Mouse (Mus musculus) left cerebral cortex, adult 8-10 months (tissue): ENCODE measurements around the gene Slc7a5. TPM values are rescaled to one million over a fixed set of nuclear protein-coding genes. Genes with fewer than 3 reads are reported as not detected.

ENCODE experiments used
- DNase-seq, 2 experiments: peaks; one replicate each; pipeline ENCODE4 v3.0.0; 2022; ENCODE audit warnings: low spot score in 2 of 2
- total RNA-seq, 4 experiments: library from RNA; stranded (reverse); gene quantifications; 2 replicates each; pipeline ENCODE4 v1.2.4; 2022

The Slc7a5 gene
- total RNA-seq, 4 experiments from 2014 or later, result 57.0 to 73.5 (median 61.5) TPM

DNA sequence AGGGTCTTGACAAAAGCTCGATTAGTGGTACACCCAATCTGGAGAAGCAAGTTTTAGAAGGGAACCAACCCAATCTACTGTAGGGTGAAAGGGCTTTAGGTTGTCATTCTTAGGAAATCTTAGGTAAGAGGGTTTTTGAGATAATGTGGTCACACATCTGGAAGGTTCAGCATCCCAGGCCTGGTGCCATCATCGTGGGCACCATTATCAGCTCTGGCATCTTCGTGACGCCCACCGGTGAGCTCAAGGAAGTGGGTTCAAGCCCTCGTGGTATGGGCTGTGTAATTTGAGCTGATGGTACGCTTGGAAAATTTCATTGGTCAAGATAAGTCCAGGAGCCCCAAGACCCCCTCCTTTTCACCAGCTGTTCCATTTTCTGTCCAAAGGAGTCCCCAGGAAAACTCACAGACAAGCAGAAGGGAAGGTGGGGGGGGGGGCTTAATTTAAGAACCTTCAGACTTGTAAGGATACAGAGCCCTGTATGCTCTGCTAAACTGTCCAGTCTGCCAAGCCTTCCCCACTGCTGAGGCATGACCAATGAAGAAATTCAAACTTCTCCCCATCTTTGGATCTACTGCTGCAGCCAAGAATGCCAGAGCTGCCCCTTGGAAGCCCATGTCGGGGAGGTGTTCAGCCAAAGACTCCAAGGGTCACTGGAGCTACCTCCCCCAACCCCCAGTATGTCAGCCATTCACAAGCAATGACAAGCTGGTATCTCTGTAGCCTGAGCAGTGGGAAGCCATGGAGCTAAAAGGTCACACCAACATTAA, 1.1 kb upstream of the Slc7a5 start:
- DNase-seq, result no peak

DNA sequence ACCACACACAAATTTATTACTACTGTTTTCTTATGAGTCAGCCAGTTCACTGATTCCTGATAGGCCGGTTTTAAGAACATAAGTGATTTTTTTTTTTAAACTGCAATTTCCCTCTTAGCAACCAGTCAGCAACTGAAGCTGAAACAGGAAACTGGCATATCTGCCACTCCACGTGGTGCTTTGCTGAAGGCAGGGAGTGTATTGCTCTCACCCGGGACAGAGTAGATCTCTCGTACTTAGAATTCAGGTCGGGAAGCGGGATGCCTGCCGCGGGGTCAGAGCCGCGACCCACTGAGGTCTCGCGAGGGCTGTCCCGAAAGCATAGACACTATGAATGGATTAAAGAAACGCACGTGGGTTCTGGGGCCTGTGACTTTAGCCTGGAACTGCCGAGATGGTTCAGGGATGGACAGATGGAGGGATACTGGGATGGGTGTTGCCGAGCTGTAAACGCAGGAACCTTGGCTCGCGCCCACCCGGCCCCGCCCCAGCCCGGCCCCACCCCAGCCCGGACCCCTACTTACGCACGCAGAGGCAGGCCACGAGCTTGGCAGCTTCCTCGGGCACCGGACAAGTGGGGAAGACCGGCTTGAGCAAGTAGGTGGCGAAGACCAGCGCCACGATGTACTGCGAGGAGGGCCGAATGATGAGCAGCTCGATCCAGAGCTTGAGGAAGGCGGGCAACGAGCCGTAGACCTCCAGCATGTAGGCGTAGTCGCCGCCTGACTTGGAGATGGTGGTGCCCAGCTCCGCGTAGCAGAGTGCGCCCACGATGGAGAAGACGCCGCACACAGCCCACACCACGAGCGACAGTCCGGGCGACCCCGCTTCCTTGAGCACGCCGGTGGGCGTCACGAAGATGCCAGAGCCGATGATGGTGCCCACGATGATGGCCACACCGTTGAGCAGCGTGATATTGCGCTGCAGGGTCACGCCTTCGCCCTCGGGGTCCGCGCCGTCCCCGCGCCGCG, 667 bp downstream of the Slc7a5 start:
- DNase-seq, result peak in 1 of 2 experiments; percentile 51

DNA sequence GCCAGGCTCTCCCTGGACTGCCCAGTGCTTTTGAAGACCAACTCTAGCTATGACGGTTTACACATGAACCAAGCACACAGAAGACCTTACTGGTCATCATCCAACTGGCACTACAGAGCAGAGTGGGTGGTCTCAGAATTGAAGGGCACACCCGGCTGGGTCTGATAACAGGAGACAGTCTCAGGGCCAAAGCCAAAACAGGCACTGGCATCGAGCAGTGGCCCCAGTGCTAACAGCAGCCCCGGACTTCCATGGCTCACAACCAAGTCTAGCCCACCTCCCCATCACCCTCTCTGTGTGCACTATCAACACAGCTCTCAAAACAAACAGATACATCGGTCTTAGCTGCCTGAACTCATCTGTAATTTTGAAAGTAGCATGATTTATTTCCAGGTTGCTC, 1.6 kb downstream of the Slc7a5 start:
- DNase-seq, result no peak

DNA sequence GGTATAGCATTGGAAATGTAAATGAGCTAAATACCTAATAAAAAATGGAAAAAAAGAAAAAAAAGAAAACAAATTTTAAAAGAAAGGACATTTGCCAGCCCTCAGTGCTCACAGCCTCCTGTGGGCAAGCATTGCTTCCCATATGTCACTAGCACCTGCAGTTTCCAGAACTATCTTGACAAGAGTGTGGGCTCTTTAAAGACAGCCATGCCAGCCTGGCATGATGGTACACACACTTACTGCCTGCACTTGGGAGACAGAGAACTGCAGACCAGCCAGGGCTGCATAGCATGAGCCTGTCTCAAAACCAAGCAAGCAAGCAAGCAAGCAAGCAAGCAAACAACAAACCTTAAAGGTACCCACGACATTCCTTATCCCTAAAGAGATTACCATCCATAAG, 2.1 kb downstream of the Slc7a5 start:
- no peak for DNase-seq

DNA sequence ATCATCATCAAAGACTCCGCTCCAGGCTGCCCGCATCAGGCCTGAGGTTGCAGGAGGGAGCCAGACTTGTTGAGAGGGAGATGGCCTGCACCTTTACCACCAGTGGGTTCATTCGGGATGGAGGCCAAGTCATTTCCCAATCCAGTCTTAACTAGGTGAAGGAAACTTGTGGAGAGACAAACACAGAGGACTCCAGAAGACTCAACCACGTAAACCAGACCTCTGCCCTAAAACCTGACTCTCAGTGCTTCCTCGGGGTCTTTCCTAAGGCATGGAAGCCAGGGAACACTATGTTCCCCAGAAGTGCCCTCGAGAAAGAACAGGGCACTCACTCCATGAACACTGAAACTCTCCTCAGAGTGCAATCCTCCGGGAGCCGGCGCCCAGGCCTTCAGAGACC, 2.5 kb downstream of the Slc7a5 start:
- DNase-seq, result no peak

DNA sequence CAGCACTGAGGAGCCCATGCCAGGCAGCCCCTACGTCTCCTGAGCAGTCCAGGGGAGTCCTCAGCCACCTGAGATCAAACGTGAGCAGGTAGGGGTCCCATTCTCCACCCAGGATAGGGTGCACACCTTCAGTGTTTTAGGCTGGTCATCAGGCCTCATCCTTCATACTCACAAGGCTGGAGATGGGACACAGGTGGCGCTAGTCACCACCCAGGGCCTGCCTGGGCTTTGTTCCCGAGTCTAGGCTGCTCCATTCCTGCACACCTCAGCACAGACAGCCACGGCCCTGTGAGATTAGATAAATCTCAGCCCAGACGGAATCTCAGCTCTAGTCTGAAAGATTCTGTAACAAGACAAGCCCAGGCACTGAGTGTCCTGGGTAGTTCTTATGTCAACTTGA, 3.5 kb downstream of the Slc7a5 start:
- DNase-seq, result no peak

DNA sequence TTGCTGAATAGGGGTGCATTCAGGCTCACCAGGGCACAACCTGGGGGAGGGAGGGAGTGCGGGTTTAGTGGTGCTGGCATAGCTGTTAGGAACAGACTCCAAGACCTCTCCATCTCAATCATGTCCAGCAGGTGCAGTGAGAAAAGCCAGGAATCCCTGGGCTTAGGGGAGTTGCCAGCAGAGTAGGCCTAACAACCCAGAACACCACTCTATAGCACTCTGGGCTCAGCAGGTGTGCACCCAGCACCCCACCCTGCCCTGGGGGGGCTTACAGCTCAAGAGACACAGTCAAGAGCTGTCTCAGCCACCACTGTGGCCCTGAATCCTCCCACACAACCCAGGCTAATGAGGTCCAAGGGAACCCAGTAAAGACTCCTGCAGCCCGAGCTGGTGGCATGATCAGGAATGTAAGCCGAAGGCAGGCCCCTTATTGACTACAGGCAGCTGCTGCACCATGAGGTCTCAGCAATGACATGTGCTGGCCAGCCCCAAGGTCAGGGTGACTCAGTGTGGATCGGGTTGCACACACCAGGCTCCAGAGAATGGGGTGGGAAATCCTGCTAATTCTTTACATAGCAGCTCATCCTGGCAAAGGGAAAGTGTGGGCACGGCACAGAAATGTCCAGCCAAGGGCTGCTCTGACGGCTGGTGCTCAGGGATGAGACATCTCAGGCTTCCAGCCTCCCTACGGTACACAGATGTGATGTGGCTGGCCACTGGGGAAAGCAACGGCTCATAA, 5.8 kb downstream of the Slc7a5 start:
- no peak for DNase-seq

DNA sequence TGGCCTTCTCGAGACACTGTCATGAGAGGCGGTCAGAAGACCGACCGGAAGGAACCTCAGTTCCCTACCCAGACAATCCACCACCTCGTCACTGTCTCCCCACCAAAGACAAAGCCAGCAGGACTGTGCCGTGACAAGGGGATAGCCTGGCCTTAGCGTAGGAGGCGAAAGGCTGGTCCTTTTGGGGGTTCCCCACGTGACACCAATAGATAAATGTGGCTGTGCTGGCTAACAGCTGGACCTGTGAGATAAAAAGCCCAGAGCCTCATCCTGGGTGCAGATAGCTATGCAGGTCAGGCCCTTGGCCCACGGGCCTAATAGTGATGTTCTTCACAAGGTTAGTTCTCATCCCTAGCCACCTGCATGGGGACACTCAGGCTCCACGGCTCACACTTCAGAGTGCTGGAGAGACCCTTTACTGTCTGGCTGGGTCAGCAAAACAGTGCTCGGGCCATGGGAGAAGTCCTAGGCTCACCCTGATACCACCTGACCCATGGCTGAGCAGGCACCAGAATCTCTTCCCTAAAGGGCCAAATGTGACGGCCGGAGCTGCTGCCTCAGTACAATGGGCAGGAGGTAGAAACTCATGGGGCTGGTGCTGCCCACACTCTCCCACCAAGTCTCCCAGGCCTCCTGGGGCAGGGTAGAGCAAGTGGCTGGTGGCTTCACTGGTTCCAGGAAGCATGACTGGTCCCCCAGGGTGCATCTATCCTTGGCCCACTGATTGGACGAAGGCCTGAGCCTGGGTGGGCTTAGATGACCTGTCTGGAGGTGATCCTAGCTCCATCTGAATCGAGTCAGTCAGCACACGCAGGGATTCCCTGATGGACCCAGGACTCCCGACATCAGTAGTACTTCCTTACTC, 8.1 kb downstream of the Slc7a5 start:
- no peak for DNase-seq

DNA sequence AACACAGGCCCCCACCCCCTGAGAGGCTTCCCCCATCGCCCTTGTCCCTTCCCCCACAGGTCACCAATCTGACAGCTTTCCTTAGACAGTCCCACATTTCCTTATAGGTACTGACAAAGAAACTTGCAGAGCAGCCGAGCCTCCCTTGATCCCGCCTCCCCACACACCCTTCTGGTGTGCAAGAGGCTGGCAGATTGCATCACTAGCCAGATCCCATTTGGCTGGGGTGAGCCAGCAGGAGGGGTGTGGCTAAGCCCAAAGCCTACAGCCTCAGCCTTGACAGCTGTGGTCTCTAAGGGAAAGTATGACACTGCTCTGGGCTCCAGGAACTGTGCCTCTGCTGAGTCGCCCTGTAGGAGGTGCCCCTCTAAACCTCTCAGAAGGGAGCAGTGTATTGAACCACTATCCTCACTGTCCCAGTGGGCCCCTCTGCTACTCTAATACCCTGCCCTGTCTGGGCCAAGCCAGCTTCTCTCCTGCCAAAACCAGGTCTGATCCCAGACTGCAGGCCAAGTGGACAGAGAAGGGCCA, 9.0 kb downstream of the Slc7a5 start:
- DNase-seq, result peak; percentile 47 to 83

DNA sequence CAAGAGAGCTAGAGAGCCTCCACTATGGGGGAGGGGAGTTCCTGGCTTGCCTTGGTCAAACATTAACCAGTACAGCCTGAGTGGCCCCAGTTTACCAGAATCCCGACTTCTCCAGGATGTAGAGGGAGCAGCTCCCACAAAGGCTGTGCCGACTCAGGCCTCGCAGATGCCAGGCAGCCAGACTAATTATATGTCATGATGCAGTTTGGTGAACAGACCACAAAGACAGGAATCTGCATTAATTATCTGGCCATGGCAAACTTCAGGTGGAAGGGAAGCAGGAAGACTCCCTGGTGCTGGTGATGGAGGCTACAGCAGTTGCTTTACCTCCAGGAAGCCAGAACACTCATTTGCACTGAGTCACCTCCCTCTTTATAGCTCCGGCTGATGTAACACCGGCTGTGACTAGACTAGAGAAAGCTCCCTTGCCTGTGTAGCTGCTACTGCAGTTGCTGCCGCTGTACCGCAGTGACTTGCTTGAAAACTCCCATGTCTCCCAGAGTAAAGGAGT, 9.6 kb downstream of the Slc7a5 start:
- peak in 1 of 2 experiments; percentile 77 for DNase-seq

DNA sequence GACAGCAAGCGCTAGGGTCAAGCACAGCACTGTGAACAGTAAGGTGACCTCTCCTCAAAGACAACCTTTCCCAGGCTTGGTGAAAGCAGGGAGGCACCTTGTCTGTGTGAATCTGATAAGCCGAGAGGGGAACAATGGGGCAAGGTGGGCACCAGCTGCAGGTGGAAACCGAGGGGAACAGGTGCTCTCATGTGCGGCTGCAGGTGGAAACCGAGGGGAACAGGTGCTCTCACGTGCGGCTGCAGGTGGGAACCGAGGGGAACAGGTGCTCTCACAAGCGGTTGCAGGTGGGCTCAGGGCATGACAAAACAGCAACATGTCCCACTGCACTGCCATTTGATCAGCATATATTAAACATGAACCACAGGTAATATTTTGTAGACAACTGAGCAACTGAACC, 10.3 kb downstream of the Slc7a5 start:
- no peak for DNase-seq

DNA sequence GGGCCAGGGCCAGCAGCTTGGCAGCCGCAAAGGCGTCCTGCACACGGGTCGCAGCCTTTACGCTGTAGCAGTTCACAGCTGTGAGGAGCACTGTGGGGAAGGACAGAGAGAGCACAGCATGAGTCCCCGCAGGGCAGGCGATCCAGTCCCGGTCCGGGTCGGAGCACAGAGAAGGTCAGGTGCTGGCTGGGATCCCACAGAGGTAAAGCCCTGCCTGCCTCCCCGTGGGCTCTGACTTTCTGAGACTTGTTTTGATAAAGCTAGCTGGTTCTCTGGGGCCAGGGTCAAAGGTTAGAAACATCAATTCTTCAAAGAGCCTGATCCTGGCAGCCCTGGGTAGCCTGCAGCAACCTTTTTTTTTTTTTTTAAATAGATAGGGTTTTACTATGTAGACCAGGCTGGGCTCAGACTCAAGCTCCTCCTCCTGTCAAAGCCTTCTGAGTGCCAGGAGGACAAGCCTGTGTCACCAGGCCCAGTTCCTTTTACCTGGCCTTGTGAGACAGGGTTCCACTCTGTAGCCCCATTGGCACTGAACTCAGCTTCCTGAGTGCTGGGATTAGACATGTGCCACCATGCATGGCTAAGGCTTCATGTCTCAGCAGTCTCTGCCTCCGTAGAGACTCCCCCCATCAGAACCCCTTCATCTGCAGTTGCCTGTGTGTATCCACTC, 10.9 kb downstream of the Slc7a5 start:
- DNase-seq, result no peak

DNA sequence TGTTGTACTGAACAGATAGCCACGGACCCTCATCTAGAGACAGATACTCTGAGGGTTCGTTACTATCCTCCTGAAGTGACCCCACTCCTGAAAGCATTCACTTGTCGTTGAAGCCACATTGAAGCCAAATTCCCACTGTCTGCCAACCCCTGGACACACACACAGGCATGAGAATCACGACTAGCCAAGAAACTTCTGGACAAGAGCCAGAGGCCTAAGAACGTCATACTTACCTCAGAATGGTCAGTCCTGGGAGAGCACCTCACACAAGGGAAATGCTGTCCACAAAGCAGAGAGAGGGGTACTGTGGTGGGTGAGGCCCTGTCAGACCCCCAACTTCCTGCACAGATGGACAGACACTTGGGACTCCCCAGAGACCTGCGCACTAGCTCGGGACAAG, 11.6 kb downstream of the Slc7a5 start:
- DNase-seq, result no peak

DNA sequence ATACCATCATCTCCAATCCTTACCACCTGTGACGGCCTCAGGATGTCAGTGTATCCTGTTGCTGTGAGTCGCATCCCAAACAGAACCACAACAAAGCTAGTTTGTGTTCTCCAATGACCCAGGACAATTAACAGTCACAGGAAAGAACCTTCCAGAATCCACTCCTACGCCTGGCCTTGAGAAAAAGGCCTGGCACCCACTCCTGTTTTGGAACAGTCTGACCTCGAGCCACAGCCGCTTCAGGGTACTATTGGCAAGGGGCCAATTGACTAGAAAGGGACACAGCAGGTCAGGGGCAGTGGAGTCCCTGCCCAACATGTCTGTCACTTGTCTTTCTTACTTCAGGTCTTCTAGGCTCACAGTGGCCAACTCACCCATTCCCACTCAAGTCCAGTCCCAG, 14.6 kb downstream of the Slc7a5 start:
- no peak for DNase-seq

DNA sequence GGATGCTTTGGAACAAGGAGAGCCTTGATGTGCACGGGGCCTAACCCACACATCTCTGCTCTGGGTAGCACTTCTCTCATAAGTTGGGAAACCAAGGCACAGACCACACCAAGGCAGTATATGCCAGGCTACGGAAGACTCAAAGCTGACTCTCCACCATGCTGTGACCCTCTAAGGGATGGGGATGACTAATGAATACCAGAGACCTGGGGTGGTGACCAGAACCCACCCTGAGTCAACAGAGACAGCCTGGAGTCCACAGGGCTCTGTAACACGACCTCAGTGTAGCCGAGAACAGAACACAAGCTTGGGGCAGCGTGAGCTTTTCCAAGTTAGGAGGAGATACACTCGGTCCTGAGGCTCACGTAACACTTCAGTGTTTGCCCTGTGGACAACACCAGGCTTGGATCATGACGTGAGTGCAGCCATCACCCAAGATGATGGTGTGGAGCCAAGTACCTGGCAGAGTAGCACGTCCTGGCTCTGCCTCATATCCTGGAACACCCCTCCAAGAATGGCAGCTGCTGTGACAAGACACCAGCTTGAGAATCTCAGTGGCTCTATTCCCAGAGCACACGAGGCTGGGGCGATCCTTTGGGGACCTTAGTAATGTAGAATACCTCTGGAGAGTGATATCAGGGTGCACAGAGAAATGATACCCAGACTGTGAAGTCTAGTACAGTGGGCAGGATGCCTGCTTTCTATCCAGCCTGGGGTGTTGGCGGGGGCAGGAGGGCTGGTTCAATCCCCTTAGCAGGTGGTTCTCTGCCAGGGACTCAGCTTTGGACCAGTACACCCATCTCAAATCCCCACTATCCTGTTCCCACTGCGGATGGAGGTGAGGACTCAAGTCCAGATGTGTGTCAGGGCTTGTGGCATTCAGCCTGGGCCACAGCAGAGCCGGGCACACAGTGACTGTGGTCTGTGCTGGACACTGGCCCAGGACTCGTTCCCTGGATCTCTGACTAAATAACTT, 17.4 kb downstream of the Slc7a5 start:
- no peak for DNase-seq

DNA sequence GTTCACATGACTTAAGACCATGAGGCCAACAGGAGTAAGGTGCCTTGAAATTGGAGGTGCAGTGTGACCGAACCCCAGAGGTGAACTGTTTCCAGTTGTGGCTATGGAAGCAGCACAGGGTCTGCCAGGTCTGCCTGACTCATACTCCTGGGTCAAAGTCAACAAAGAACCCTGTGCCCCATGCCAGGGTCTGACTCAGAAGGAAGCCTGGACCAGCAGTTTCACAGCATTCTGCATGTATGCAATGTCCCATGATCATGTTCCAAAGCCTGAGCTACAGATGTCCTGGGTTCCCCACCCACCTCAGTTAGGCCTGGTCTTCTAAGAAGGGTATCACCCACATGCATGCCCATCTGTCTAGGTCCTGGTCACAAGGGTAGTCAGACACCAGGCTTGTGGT, 18.2 kb downstream of the Slc7a5 start:
- DNase-seq, result no peak

DNA sequence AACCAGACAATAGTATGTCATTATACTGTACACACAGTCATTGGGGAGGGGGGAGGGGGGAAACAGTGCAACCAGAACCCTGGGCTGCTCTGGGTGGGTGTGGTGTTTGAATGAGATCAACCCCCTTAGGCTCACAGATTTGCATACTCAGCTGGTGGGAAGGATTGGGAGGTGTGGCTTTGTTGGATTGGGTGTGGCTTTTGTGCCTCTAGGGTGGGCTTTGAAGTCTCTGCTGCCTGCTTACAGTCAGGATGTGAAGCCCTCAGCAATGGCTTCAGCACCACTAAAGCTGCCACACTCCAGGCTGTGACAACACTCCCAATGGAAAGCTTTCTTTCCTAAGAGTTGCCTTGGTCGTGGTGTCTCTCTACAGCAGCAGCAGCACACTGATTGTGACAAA, 19.9 kb downstream of the Slc7a5 start:
- DNase-seq, result no peak

DNA sequence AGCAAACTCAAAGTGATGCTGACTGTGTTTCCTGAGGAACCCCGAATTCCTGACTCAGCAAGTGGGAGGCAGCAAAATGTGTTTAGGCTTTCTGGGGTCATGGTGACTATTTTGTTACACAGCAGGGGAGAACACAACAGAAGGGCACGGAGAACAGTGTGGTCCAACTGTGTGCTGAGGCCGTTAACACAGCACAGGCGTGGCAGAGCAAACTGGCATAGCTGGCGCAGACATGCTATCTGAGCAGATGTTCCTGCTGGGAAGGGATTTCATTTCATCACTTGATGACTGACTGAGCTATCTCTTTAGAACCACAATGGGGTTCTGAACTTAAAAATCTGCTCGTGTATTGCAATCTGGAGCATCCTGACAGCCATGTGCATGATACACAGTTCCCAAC, 22.1 kb downstream of the Slc7a5 start:
- DNase-seq, result no peak

DNA sequence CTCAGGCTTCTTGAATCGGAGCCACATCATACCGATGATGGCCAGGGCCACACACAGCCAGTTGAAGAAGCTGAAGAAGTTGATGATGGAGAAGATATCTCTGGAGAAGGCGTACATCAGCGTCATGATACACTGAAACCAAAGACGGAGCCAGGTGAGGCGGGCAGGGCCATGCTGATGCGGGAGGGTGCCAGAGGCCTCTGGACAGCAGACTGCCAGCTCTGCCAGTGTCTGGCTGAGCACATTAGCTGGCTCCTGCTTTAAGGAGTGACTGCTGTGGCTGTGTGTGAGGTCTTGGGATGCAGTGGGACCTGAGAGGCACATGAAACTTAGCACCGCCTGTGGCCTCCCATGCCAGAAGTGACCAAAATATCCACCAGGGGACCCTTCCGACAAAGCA, 22.5 kb downstream of the Slc7a5 start:
- DNase-seq, result no peak
